Mouse (Mus musculus): ENCODE data around the gene Pgam5.

DNA sequence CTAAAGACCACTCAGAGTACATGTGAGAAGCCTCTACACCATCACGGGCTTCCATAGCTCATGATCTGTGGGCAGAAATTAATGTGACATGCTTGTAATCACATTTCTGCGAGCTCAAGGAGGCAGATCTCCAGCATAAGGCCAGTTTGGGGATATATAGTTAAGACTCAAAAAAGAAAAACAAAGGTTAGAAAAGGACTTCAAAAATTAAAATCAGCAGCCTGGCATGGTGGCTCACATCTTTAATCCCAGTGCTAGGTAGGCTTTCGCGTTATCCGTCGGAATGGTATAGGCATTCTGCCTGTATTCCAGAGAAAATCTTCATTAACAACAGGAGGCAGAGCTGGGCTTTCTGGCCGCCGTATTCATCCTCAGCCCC, 39.3 kb downstream of the Pgam5 start:
- TF ChIP-seq POLR2A (IDR thresholded peaks at IDR 0.05; ENCODE audit: insufficient read length, low read depth) (no peak), TCF12 (IDR thresholded peaks at IDR 0.05; ENCODE audit: insufficient read depth, poor library complexity, severe bottlenecking) (no peak), E2F4 (IDR thresholded peaks at IDR 0.05; ENCODE audit: insufficient read depth) (no peak), MAX (IDR thresholded peaks at IDR 0.05; ENCODE audit: low read depth) (no peak), MYOD1 (IDR thresholded peaks at IDR 0.05; ENCODE audit: control insufficient read depth in 1 of 3, insufficient read length in 2 of 3, low read depth in 2 of 3) (no peak)
